Mouse (Mus musculus) activated CD4-positive, CD25-positive, alpha-beta regulatory T cell, adult 9 weeks (primary cell): ENCODE data around the gene Elf4. TPM values are rescaled to one million over a fixed set of nuclear protein-coding genes. Genes with fewer than 3 reads are reported as not detected.

Experiments
- polyA plus RNA-seq: library from polyadenylated mRNA; unstranded; fragments of 100-300 nt; shearing (Covaris generic); gene quantifications from one replicate; pipeline ENCODE4 v1.2.1, GENCODE M21; 2017

Gene Elf4
- polyA plus RNA-seq: 29.2 TPM

GRCm38 (mm10) chrX:48462754-48463507, at the start of gene Elf4:
Gene Elf4 (minus strand): TSS chrX:48463132.

Other genes with a start within 250 kb of the Elf4 start
- 26.9 TPM for gene Utp14a, start 206.3 kb downstream of the Elf4 start, polyA plus RNA-seq
- gene Bcorl1, start 121.8 kb downstream of the Elf4 start, polyA plus RNA-seq: 2.8 TPM
- gene Aifm1, start 50.4 kb upstream of the Elf4 start, polyA plus RNA-seq: 51.4 TPM
- 0.24 TPM for gene Rab33a, start 56.2 kb upstream of the Elf4 start, polyA plus RNA-seq
- gene Zfp280c, start 131.4 kb upstream of the Elf4 start, polyA plus RNA-seq: 14.8 TPM
- 13.4 TPM for gene Slc25a14, start 160.3 kb upstream of the Elf4 start, polyA plus RNA-seq
- not detected for gene Gpr119, start 211.3 kb upstream of the Elf4 start, polyA plus RNA-seq
- 17.1 TPM for gene Rbmx2, start 231.9 kb upstream of the Elf4 start, polyA plus RNA-seq